Mouse (Mus musculus) heart, postnatal 14 days (tissue): Measurements from ENCODE around the gene Mgat5. TPM values are rescaled to one million over a fixed set of nuclear protein-coding genes. Genes with fewer than 3 reads are reported as not detected.

Experiments
- DNase-seq, 2 experiments: peaks; one replicate each; pipeline ENCODE4 v3.0.0; 2021 to 2022
- intact Hi-C: fragments of 180-260 bp; cut with DNase I; formaldehyde crosslinking; loops from one replicate; pipeline ENCODE4 v1.15.1; 2025
- total RNA-seq, 2 experiments: library from RNA; stranded (reverse); gene quantifications; 2 replicates each; pipeline ENCODE4 v1.2.3; 2021

The Mgat5 gene
- total RNA-seq, 2 experiments from 2014 or later = 15.6 to 15.7 TPM

DNA sequence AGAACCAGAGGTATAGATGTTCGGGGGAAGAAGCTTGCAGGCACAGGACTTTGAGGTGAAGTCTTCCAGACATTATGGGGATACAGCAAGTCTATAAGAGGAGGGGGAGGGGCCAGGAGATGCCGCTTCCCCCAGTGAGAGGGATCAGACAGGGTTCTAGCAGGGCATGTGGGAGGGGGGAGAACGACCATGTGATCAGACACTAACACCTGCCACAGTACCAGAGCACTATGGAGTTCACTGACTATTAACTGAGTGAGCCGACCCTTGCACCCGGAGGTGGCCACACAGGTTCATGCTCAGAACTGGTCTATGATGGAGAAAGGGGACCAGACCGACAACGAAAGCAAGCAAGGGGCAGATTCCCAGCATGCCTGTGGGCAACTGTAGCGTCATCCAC, 318.5 kb downstream of the Mgat5 start:
- DNase-seq = no peak
- intact Hi-C loops = no loop called here

DNA sequence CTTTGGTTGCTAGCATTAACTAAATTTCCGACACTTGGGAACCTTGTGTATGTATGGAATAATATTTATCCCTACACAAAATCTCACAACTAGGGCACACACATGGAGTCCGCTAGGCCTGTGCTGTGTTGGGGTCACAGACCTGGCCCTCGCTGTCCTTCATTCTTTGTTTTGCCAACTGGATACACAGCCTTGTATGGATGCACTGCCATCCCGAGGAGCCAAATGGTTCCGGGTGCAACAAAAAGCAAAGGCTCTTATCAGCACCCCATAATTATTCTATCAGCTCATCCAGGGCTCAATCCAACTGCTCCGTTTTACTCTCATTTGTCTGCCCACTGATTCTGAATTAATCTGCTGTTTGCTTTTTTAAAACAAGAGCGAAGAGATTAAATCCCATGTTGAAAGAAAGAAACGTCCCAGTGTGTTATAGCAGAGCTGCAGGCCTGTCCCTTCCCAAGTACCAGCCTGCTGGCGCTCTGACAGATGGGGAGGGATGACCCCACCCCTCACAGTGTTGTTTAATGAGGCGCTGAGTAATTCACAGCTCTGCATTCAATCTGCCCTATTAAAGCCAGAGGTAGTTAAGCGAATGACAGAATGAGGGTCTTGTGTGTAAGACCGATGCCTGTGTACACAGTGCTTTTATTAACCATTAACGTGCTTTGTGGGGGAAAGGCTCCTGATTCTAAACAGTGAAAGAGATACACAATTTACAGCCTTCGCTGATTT, 326.2 kb downstream of the Mgat5 start:
- no peak for DNase-seq
- intact Hi-C loops = no loop called here

DNA sequence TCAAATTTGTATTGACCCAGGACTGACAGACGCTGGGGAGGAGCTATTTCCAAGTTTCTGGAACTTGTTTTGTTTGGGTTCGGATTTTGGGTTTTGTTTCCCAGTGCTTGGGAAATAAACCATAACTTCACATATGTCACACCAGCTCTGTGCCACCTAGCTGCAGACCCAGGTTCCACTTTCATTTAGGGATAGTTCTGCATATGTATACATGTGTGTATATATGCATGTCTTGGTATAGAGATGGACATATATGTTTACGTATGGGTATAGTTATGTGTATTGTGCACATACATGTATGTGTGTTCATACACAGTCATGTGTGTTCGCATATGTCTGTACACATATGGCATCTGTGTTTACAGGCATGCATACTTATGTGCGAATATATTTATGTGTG, 326.9 kb downstream of the Mgat5 start:
- intact Hi-C loops = no loop called here

DNA sequence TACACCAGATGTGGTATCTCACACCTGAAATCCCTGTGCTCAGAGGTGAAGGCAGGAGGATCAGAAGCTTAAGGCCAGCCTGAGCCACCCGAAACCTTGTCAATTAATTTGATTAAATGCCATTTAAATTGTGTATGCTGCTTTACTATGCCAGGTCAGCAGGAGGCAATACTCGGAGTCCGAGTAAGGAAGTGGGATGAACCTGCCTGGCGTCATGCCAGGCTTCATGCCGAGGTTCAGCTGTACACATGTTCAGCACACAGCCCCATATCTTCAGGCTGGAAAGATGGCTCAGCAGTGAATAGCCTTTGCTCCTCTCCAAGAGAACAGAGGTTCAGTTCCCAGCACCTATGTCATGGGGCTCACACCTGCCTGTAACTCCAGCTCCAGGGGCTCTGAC, 331.6 kb downstream of the Mgat5 start:
- no peak for DNase-seq
- intact Hi-C loops = no loop called here

More for the DNA sequence above, 326.9 kb downstream of the Mgat5 start:
- DNase-seq = no peak

DNA sequence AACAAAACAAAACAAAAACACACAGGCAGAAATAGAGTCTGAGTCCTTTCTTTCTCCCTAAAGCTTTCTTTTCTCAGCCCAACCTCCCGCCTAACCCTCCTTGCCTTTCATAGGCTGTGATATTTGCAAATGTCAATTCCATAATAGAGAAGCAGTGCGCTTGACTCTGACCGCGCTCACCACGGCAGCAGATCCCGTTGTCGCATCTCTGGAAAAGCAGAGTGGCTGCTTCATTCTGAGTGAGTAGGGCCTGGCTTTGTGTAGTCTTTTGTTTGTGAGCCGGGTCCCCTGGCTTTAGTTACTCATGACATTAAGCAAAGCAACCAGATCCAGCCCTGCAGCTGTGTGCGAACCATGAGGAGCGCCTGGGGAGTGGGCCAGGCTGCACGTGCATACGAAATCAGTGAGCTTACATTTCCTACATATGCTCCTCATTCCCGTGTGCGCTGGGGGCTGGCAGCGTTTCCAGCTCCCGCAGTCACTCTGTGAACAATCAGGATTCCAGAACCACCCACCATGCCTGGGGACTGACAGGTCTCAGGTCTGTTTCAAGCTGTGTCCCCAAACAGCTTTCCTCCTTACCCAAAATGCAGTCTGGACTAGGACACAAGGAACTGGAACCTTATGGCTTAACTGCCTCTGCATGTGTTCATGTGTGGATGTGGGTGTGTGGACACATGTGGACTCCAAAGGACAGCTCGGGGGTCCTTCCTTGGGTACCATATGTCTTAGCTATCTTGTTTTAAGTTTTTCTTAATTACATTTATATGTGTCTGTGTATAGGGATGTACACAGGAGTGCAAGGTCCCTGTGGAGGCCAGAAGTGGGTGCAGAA, 332.6 kb downstream of the Mgat5 start:
- no peak for DNase-seq
- intact Hi-C loops = no loop called here
